Mouse (Mus musculus) lung, postnatal 25 days (tissue): ENCODE measurements around the gene Ntn3.
A peak's percentile ranks its signal among the peaks of the same experiment; 100 is the strongest.

Experiments
- DNase-seq: peaks from one replicate; pipeline ENCODE4 v3.0.0; 2022; ENCODE audit warnings: low spot score

Gene Ntn3

DNA sequence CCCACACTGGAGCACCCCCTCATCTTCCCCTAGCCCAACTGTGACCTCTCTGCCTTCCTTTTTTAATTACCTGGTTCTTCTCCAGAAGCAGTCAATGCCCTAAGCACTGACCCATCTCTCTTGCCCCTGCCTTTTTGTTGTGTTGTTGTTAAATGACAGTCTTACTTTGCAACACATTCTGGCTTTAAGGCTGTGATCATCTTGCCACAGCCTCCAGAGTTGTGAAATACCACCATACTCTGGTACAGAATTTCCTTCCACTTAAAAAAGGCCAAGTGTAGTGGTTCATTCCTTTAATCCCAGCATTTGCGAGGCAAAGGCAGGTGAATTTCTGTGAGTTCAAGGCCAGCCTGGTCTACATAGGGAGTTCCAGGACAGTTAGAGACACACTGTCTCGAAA, 18.4 kb downstream of the Ntn3 start:
- DNase-seq = no peak

DNA sequence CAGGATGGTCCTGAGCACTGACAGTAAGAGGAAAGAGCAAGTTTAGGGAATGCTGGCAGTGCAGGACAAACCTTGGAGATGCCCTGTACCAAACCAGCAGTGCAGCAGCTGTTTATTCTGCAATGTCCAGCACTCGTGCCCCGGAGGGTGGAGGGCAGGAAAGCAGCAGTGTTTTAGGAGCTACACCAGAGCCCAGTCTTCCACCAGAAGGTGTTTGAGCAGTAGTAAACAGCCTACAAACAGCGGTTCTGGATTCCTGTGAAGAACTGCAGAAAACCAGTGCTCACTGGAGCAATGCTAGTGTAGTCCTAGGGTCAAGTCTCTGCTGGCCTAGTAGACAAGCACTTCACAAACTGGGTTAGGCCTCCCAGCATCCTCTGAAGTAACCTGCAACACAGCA, 35.1 kb downstream of the Ntn3 start:
- DNase-seq = no peak

DNA sequence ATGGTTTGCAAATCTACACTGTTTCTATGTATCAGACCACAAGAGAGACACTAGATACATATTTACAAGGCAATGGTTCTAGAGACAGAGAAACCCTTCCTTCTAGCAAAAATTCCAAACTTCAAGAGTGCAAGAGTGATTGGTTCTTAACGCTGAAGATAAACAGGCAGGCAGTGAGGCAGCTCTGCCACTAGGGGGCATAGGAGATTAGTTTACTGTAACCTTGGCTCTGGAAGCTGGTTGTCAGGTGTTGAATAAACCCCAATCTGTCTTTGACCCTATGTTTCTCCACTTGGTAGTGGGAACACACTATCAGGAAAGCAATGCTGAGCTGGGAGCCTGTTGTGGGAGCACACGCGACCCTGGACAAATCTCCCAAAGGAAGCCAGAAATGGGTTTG, 35.9 kb downstream of the Ntn3 start:
- DNase-seq = peak; percentile 78

DNA sequence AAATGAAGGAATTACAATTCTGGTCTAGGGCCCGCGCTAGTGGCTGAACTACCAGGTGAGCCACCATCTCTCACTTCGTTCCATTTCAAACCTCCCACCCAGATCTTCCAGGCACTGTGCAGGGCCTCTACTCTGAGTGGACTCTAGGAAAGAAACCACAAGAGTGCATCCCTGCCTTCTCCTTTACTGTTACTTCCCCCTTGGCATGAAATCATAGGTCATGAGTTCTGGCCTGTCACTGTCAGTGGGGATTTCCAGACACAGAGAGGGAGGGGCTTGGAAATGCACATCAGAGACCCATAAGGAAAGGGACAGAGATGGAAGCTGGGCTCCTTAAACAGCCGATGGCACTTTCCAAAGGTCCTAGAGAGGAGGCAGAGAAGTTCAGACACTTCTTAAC, 37.6 kb downstream of the Ntn3 start:
- DNase-seq = no peak

DNA sequence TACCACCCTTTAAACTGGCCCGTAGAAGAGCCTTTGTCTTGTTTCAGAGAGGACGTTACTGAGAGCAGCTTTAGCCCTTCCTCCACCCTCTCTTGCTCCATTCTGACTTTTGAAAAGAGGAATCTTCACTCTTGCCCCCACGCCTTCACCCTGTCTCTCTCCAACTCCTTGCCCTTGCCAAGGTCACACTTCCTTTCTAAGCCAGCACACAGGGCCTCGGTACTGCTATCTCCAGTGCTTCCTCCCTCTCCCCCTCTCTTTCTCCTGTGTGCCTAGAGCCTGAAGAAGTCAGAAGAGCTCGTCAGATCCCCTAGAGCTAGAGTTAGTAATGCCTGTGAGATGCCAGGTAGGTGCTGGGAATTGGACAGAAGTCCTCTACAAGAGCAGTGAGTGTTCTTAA, 38.6 kb downstream of the Ntn3 start:
- DNase-seq = no peak

DNA sequence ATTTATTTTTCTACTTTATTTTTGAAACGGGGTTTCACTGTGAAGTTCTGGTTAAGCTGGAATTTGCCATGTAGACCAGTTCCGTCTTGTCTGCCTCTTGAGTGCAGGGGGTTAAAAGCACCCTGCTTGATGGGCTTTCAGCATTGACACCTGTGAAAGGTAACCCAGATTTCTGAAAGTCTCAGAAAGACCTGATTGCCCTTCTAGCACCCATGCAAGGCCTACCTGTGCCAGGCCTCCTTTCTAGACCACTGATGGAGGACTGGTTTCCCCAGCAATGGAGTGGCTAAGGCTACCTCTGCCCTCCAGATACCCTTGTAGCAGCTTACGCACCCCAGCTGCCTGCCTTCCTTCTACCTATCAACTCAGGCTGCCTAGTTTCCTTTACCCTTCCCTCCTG, 39.2 kb downstream of the Ntn3 start:
- no peak for DNase-seq

DNA sequence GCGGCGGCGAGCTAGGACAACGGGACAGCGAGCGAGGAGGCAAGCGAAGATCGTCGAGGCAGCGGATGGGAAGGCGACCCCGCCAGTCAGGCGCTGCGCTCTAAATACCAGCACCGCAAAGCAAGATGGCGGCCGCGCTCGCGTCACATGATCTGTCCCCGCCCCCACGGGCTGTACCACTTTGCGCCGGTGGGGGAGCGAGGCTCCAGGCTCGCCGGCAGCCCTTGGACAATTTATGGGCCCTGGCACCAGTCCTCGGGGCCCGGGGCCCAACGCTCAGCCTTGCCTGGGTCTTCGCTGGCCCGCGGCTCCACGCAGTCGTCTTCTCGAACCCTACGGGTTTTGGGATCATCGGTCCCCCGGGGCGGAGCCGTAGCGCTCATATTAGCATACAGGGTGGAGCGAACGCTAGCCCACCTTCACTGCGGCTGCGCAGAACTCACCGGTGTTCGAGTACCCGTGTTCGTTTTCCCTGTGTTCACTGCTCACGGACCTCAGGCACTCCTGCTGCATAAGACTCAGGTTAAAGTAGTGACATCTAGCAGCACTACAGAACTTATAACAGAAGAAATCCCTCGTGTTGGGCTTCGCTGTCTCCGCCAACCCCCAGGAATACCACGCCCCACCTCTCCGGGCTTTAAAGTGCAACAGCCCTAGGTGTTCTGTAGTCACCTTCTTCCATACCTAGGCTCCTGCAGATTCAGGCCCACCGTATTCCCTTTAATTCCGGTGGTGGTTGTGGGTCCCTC, 39.8 kb downstream of the Ntn3 start, which contains the start of gene Atp6v0c:
Atp6v0c (minus strand) TSS at position 386 of the 749 bp plus-strand sequence.
- peak; percentile 95 for DNase-seq

DNA sequence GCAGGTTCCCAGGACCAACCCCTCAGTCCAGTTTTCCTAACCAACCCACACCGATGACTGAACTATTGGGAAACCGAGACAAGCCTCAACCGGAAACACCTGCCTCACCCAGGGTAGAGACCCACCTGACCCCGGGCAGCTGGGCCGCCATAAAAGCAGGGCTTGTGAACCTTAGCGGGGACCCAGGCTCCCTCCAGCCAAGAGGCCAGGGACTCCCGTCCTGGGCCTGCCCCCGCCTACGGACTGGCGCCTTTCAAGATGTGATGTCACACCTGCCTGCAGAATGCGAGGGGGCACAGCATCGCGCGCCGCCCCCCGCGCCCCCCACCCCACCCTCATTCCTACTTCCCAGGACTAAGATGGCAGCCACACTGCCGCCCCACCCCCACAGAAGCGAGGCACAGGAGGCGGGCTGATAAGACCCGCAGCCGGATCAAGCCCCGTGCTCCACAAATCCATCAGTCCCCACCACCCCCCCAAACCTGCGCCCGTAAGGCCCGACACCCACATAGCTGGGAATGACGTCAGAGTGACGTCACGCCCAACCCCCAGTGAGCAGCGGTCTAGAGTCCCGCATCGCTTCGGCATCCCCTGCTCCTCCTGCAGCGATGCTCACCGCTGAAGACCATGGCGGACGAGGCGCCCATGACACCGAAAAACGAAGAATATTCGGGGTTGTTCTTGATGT, 40.6 kb downstream of the Ntn3 start:
- peak; percentile 43 for DNase-seq

DNA sequence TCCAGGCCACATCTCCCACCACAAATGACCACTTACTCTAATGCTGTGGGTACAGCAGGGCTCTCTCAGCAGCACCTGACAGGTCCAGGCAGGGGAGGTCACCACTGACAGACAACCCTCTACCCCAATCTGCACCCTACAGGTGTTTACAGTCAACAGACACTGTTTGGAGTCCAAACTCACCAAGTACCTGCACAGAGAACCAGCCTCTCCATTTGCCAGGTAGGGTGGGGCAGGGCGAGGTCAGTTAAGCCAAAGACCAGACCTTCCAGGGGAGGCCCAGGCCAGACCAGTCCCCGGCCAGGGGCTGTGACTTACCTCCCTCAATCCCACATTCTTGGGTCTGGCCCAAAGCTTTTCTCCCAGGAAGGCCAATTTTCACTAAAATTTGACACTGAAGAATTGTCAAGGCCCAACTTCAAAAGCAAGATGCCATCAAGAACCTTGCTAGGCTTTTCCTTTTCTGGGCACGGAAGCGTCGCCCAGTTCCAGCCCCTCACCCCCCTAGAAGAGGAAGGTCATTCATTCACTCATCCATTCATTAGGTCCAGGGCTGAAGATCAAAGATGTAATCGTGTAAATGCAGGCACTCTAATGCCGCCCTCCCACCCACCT, 41.3 kb downstream of the Ntn3 start:
- DNase-seq = no peak

DNA sequence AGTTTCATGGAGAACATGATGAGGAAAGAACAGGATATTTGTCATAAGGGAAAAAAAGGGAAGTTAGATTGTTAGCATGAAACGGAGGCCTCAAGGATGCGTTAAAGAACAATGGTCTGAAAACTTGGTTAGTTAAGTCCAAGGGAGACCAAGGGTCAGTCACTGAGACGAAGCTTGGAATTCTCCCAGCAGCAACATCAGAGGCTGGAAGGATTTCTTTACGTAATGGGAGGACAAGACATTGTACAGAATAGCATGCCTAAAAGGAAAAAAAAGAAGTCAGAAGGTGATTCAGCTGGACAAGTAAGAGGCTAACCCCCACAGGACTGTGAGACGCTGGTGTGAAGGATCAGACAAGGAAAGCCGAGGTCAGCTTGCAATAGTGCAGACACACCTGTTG, 42.2 kb downstream of the Ntn3 start:
- no peak for DNase-seq

DNA sequence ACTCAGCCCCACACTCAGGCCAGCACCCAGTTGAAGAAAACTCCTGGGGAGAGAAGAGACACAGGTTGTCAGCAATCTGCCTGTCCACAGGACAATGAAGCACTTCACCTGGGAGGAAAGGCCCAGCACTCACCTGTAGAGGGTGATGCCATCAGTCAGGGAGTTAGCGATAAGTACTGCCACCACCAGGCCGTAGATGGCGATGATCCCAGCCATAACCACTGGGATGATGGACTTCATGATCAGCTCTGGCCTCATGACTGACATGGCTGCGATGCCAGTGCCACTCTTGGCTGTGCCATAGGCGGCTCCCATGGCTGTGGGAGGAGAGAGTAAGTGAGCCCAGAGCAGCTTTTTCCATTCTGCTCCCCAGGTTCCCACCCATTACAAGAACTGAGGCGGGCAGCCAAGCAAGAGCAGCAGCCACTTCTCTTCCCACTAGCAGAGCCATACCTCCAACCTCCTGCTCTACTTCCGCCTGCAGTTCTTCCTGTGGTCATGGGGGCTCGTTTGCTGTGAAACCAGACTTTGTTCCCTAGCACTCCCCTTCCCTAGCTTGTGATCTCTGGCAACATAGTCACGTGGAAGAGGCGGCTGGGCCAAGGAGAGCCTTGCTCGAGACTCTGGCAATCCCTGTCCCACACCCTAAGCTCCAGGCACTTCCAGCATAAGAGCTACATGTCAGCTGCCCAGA, 44.6 kb downstream of the Ntn3 start:
- peak; percentile 39 for DNase-seq

DNA sequence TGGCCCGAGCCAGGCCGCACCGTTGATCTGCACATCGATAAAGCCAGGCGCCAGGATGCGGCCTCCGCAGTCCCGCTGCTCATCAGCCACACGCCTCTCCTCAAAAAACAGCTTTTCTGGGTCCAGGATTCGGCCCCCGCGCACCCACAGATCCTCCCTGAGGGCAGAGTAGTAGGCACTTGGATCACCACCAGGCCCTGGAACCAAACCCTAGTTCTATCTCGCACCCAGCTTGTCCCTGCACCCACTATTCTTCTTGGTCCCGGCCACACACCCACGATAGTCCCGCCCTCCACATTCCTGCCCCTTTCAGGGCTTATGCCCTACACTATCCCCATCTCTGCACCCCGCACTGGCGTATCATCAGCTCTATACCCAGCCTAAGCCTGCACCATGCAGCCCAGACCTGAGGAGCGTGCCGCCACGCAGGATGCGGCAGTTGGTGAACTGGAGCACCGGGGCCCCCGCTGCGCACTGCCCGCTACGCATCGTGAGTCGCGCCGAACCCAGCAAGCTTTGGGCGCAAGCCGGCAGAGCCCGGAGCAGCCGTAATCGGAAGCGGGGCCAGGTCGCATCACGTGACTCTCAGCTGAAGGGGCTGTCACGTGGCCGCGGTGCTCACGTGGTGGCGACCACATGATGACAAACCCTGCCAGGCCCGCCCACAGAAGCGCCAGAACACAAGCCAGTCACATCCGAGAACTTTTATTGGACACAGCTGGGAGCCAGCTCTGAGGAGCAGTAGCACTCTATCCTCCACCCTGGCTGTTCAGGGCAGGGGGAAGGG, 46.0 kb downstream of the Ntn3 start, which contains the start of gene Amdhd2:
Amdhd2 (minus strand) TSS at position 591 of the 787 bp plus-strand sequence.
- peak; percentile 95 for DNase-seq

DNA sequence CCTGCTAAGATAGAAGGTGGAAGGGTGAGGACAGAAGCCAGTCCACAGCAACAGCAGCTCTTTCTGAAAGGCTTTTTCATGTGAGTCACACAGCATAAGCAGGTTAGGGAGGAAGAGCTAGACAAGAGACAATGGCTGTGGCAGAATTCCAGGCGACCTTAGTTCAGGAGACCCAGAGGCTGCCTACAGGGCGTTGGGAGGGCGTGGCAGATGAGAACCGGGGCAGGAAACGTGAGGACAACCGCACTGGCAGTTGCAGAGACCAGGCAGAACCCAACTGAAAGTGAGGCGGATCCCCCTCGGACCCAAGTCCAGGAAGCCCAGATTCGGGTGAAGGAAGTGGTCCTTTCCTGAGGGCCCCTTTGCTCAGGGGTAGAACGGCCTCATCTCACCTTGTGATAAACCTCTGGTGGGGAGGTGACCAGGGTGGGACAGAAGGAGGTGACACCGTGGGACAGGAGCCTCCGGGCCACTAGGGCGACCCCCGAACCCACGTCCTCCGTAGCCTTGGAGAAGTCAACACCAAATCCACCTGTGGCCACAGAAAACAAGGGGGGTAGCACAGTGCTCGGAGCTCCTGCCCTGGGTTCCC, 46.7 kb downstream of the Ntn3 start:
- DNase-seq = no peak

DNA sequence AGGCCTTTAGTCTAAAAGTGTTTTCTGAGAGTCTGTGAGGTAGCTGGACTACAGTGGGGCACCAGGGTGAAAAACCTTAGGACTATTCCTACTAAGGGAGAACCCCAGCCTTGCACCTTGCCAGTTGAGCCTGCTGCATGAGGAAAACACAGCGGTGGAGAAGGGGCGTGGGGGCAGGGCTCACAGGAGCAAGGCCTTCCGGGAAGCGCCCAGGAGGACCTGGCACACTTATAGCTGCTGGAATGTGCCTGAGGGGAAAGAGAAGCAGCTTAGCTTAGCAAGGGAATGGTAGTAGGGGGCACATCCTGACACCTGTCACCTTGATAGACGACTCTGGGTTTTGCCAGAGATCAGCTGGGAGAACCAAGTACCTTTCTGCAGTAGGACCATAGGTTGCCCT, 47.9 kb downstream of the Ntn3 start:
- DNase-seq = no peak

DNA sequence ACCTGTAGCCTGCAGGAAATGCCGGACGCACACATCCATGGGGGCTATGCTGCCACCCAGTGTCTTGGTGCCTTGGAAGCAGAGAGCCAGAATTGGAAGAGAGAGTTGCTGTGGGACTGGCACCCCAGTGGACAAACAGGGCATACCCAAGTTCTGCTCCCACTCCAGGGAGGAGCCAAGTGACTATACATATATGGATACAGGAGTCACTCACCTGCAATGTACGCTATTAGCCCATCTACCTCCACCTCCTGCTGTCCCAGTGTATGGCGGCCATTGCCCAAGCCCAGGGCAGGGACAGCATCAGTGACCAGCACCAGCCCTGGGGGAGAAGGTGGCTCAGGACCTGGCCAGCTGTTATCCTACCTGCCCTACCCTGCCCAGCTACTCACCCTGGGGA, 51.8 kb downstream of the Ntn3 start:
- DNase-seq = no peak

DNA sequence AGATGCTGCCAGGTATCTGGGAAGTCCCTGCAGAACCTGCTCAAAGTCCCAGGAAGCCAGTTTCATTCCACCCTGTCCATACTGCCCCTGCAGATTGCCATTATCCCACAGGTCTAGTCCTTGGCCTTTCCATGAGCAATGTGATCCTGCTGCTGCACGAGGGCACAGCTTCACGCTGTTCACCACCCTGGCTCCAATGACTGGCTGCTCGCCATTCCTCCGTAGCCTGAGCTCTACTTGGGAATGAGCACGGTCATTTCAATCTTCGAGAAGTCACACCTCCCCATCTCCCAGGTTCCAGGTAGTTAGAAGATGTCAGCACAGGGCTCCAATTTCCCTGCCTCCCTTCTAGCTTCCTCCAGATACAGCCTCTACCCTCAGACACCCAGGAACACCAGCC, 52.2 kb downstream of the Ntn3 start:
- DNase-seq = no peak

DNA sequence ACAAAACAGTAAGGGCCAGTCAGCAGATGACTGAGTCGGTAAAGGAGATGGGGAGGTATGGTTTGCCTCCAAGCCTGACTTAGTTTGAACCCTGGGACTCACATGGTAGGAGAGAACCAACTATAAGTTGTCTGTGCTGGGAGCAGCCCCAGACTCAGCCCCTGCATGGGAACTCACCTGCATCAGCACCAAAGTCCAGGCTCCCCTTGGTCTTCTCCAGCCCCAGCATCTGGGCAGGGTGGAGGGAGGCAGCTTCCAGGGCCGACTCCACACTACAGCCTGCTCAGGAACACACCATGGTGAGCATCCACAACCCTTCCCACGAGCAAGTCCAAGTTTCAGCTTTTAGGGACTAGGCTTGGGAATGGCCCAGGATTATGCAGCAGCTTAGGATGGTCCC, 52.9 kb downstream of the Ntn3 start:
- DNase-seq = no peak

DNA sequence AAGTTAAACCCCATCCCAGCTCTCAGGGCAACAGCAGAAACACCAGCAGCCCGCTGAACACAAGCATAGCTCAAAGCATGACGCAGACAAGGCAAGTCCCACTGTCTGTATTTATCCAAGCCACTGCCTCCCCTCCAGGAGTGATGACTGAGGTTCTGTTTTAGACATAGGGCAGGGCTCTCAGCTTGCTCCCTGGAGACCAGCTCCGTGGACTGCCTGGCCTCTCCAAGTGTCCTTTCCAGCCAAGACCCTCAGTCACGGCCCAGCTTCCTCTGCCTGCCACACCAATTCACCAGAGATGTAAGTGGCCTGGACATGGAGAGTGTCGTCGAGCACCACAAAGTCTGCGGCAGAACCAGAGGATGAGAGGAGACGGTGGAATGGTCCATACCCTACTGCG, 53.6 kb downstream of the Ntn3 start:
- no peak for DNase-seq

DNA sequence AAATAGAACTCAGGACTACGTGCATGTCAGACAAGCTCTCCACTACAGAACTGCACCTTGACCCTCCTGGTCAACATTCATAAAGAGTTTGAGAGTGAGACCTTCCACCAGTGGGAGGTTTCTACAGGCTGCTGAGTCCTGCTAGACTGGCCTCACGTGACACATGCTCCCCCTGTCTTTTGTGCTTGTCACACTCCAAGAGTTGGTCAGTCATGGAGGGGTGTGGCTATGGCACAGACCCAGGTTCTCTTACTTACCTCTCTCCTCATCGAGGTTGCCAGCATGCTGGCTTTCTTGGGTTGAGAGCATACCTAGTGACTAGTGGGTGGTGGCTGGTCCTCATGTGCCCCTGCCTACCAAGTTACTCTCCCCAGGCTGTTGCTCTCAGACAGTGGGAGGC, 54.9 kb downstream of the Ntn3 start:
- peak; percentile 53 for DNase-seq
